Mouse (Mus musculus) C2C12 (cell line): Measurements from ENCODE around the gene Dexi.

Experiments used
- CEBPB ChIP-seq: IDR thresholded peaks from one replicate; pipeline ENCODE4 v1.6.1; 2011; ENCODE audit warnings: low read depth, mild to moderate bottlenecking, control low read depth, moderate library complexity
- CTCF ChIP-seq: IDR thresholded peaks from one replicate; pipeline ENCODE4 v1.5.1; 2011; ENCODE audit not compliant: control insufficient read depth, insufficient read depth, insufficient read length
- MYOD1 ChIP-seq: IDR thresholded peaks from one replicate; pipeline ENCODE4 v1.6.1; 2011; ENCODE audit warnings: low read depth; ENCODE audit not compliant: control insufficient read depth, insufficient read length
- MYOG ChIP-seq: IDR thresholded peaks from one replicate; pipeline ENCODE4 v1.6.1; 2011; ENCODE audit not compliant: control insufficient read depth, insufficient read length; ENCODE audit errors: extremely low read depth
- USF1 ChIP-seq: IDR thresholded peaks from one replicate; pipeline ENCODE4 v1.6.1; 2011; ENCODE audit warnings: low read depth, mild to moderate bottlenecking, control low read depth, moderate library complexity

DNA sequence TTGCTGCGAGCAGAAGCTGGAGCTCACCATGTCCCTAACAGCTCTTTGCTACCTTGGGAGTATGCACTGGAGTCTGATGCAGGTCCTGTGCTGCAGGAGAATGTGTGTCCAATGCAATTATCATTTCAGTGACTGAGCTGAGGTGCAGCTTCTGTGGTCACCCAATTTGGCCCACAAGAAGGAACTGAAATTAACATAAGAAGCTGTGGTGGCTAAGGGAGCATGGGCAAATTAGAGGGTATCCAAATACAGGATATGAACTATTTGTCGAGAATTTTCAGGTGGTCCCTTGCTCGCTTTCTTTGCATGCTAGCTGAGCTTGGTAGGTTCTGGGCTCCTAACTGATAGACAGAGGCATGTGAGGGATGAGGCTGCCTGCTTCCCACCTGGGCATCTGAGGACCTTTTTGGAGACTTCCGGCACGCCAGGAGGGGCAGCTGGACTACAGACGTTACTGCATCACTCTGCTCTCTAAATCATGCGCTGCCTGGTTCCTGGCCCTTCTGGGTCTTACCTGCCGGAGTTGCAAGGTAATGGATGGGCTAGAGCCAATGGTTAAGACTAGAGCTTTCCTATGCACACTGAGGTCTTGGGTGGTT, 54.9 kb downstream of the Dexi start:
- TF ChIP-seq MYOD1 = no peak
- TF ChIP-seq CTCF = no peak
- TF ChIP-seq CEBPB = no peak
- no peak for TF ChIP-seq USF1
- no peak for TF ChIP-seq MYOG
